Mouse (Mus musculus) right cerebral cortex, postnatal 4 days (tissue): ENCODE measurements around the gene Gpr68.

Experiments used
- DNase-seq: peaks from one replicate; pipeline ENCODE4 v3.0.0-alpha.2; 2022

The Gpr68 gene

DNA sequence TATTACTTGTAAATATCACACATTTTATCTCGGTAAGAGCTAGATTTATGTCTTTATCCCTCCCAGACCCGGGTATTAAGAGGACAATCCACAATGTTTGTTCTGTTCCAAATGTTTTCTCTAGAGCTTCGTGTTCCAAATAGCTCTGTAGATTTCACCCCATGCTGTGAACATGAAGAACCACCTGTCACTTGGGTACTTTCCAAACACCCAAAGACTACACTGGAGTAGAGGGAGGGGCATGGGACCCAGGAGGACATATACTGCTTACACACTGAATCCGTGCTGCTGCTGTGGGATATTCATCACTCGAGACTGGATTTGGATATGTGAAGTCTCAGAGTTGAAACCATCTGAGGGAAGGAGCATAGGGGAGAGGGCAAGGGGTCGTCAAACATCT, 1.8 kb upstream of the Gpr68 start:
- DNase-seq: no peak

GRCm38 (mm10) chr12:100908298-100909034, 468 bp upstream of the Gpr68 start:
- DNase-seq: no peak

DNA sequence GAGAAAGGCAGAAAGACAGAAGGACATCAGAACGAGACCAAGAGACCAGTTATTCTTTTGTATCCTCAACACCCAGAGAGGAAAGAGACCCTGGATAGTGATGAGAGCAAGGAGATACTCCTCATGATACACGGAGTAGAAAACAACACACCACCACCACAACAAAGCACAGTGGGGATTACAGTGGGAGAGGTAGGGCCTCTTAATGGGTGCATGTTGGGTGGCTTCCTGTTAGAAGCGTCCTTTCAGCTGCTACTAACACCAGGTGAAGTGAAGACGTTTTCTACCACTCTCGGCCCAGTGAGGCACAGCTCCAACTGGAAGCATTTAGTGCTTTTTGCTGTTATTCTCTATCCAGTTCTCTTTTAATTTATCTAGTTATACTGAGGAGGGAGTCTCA, 1.1 kb downstream of the Gpr68 start:
- no peak for DNase-seq

DNA sequence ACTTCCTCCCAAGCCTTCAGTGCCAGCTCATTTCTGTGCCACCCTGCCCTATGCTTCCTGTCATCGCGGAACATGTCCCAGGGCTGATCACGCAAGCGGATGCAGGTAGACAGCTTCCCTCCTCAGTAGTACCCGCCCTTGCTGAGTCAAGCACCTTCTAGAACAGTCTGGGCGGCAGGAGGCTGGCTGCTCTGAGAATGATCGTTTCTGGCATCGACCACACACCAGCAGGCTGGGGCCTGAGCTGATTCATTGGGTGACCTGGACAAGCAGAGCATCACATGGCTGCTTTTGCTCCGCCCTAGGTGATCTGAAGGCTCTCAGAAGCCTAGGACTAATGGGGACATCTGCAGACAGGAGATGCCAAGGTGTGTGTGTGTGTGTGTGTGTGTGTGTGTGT, 4.2 kb downstream of the Gpr68 start:
- DNase-seq: no peak

- DNase-seq: no peak
Measured at GRCm38 (mm10) chr12:100901386-100901785, 6.6 kb downstream of the Gpr68 start.

DNA sequence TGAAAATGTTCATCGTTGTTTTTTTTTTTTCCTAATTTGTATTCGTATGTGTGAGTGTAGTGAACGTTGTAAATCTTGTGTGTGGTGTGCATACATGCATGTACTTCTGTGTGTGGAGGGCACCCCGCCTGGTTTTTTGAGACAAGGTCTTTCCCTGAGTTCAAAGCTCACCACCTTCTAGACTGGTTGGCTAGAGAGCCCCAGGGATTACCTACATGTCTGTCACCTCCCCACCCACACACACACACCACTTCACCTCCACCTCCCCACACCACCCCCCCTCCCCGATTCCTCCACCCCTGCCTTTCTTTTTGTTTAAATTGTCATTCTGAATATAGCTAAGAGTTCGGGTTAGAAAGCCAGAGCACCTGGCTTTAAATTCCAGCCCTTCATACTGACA, 7.1 kb downstream of the Gpr68 start:
- no peak for DNase-seq

DNA sequence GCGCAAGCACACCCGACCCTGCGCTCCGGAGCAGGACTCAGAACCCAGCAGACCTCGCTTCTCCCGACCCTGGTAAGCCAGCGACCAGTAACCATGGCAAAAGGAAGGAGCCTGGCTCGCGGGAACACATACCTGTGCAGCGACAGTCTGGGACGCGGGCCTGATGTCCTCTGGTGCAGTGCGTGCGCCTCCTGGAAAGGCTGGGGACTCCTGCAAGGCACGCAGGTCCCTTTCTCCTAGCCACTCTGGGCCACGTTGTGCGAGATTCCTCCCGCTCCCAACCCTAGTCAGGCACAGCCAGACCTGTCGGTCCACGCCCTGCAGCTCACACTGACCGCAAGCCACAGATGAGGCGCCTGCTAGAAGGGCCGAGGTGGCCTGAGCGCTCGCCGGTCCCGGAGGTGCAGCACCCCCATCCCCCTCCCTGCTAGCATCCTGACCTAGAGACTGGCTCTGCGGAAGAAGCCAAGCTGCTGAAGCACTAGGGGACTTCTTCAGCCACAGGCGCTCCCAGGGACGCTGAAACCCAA, 8.8 kb downstream of the Gpr68 start:
- peak; percentile 30 for DNase-seq

DNA sequence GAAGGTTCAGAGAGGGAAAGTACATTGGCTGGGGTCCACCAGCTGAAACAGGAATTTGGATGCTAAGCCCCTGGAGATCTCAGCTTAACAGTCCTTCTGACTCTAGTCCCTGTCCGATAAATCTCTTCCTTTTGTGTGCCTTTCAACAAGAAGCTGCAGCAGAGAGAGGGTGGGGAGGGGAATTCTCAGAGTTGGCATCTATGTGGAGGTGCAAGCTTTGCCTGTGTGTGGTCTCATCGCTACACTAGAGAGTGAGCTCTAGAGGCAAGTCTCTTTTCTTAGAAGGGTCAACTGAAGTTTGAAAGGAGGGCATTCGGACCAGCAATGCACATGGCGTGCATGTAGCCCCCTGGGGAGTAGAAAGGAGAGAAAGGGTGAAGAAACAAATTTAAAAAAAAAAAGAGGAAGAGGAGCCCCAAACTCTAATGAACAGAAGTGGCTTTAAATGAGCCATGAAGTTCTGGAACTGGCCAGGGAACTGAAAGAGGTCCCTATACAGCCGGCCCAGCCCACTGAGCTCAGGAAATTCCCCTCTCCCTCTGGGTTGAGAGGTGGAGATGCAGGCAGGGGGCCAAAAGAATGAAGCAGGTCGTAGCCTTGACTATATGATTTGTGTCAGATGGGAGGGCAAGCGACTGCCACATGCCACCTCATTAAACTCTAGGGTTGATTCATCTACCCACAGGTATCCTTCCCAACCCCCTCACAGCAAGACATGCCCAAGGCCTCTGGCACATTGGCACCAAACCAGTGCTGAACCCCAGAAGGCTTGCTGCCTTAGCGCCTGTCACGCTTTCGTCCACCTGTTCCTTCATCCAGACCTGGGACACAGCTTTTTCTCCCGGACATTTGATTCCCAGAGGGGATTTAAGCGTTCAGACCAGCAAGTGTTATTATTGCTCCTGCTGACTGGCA, 10.0 kb downstream of the Gpr68 start:
- no peak for DNase-seq

DNA sequence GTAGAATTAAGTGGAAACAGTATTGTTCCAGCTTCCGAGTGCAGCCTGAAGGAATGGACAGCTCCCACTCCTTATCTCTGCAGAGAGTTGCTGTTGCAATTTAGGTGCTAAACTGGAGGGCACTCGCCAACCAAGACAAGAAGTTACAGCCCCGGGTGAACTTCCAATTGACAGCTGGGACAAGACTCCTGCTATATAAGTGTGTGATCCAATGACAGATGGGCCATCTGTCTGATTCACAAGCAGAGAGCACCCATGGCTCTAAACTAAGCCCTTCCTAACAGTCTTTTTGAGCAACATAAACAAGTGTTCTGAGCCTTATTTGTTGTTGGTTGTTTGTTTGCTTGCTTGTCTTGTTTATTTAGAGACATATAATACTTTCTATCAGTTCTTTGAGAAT, 11.3 kb downstream of the Gpr68 start:
- DNase-seq: no peak

GRCm38 (mm10) chr12:100895504-100895903, 12.5 kb downstream of the Gpr68 start:
- no peak for DNase-seq

GRCm38 (mm10) chr12:100890548-100890947, 17.4 kb downstream of the Gpr68 start:
- DNase-seq: no peak

- peak; percentile 13 for DNase-seq
Measured at GRCm38 (mm10) chr12:100887801-100888258, 20.2 kb downstream of the Gpr68 start.

GRCm38 (mm10) chr12:100886877-100887276, 21.1 kb downstream of the Gpr68 start:
- no peak for DNase-seq

GRCm38 (mm10) chr12:100885585-100885984, 22.4 kb downstream of the Gpr68 start:
- DNase-seq: no peak

DNA sequence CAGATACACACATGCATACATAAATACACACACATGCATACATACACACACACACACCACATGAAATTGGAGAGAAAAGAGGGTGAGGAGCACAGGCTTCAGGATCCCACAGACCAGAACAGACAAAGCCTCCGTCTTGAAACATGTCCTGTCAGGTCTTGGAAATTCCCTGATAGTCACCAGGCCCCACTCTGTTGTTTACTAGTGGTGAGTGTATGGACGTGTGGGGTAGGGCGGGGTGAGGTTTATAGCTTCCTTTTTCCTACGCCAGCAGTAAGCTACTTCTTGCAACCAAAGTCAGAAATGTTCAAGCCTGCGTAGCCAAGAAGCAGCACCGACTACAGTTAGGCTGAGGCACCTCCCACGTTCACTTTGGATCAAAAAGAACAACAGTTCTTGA, 24.8 kb downstream of the Gpr68 start:
- no peak for DNase-seq

DNA sequence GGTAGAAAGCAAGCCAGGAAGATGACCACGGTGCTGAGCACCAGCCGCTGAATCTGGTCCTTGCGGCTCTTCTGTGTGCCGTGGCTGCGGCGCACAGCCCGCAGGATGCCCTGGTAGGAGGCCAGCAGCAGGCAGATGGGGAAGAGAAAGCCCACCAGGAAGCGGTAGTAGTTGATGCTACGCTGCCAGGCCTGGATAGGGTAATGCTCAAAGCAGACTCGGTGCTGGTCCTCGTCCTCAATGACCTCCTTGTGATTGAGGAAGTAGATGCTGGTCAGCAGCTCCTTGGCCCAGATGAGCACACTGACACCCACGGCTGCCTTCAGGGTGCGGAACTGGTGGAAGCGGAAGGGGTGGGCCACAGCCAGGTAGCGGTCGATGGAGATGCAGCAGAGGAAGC, 29.4 kb downstream of the Gpr68 start:
- DNase-seq: no peak

- DNase-seq: no peak
Measured at GRCm38 (mm10) chr12:100877936-100878335, 30.1 kb downstream of the Gpr68 start.

DNA sequence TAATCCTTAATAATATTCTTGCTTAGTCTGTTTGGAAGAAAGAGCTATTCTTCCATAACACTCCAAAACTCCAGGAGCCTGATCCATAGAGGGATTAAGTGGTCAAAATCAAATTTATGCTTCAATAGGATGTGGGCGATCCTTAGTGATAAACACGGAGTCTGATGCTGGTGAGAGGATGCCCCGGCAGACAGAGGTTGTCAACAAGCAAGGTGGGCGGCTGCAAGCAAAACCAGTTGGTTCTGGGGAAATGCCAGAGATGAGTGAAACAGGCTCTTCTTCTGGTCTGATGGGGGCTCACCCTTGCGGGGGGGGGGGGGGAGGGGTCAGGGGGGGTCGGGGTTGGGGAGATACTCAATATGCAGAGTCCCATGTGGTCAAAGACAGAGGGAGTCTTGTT, 32.0 kb downstream of the Gpr68 start:
- DNase-seq: no peak

GRCm38 (mm10) chr12:100875553-100875952, 32.4 kb downstream of the Gpr68 start:
- DNase-seq: no peak

GRCm38 (mm10) chr12:100873612-100874011, 34.4 kb downstream of the Gpr68 start:
- no peak for DNase-seq

DNA sequence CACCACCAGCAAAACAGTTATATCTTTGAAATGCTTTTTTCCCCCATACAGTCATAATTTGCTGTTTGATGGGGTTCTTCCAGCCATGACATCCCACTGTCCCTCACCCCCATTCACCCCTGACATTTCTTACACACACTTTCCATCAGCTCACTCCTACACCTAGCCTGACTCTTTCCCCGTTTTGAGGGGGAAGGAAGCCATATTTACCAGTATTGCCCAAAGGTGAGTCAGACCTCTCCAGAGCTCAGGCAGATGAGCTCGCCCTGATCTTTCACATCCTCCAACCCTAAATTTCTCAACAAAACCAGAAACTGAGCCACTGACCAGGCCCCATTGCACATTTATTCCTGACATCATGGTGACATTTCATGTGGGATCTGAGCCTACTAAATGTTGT, 36.2 kb downstream of the Gpr68 start:
- no peak for DNase-seq

DNA sequence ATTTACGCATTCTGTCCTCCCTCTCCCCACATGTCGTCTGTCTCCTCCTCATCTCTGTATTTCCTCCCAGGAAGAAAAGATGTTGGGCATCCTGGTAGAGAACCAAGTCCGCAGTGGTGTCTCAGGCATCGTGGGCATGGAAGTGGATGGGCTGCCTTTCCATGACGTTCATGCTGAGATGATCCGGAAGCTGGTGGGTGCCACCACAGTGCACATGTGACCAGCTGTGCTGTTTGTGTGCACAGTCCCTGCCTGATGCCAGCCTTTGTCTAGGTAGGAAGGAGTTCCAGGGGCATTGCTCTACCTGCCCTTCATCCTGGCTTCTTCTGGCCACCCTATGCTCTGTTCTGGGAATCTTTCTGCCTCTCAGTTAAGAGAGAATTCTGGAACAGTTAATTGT, 36.8 kb downstream of the Gpr68 start:
- no peak for DNase-seq

- DNase-seq: no peak
Measured at GRCm38 (mm10) chr12:100868049-100868622, 39.9 kb downstream of the Gpr68 start.

GRCm38 (mm10) chr12:100867097-100867496, 40.9 kb downstream of the Gpr68 start:
- DNase-seq: no peak
